Mouse (Mus musculus): ENCODE measurements at regions not wholly inside any gene's neighbourhood (a gene's known extent, or its start where the extent isn't known, plus 50 kb on each side); places are given as distances from the start of the nearest gene placed in this dataset.

GRCm38 (mm10) chr12:25293470-25294178, 196.7 kb upstream of the Id2 start:
- no peak for ATAC-seq

DNA sequence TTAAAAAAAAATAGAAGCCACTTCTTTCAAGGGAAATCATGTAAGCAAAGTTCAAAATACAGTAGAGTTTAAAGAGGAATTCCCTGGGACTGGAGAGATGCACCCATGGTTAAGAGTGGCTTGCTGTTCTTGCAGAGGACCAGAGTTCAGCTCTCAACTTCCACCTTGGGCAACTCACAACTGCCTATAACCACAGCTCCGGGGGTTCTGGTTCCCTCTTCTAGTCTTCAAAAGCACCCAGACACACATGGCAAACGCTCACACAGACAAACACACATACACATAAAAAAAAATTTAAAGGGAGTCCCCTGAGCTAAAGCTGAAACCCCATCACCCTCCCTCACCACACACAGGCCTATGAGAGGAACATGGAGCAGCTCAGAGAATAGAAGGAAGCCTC, 192.4 kb upstream of the Id2 start:
- no peak for ATAC-seq

DNA sequence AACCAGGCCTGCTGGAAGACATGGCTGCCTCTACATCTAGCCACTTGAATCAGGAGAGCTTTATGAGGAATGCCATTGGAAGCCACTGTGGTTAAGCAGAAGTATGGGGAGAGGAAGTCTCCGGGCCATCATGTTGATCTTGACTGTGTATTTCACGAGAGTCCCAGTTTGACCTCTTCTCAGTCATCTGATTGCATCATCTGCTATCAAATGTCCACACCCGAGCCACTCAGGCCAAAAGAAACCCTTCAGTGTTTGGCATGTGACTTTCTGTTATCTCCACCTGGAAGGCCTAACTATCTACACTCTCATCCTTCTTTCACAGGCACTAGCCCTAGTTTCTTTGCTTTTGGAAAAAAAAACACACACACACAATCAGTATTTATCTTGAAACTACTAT, 186.9 kb upstream of the Id2 start:
- no peak for ATAC-seq

GRCm38 (mm10) chr12:25281438-25281837, 184.5 kb upstream of the Id2 start:
- ATAC-seq = no peak

DNA sequence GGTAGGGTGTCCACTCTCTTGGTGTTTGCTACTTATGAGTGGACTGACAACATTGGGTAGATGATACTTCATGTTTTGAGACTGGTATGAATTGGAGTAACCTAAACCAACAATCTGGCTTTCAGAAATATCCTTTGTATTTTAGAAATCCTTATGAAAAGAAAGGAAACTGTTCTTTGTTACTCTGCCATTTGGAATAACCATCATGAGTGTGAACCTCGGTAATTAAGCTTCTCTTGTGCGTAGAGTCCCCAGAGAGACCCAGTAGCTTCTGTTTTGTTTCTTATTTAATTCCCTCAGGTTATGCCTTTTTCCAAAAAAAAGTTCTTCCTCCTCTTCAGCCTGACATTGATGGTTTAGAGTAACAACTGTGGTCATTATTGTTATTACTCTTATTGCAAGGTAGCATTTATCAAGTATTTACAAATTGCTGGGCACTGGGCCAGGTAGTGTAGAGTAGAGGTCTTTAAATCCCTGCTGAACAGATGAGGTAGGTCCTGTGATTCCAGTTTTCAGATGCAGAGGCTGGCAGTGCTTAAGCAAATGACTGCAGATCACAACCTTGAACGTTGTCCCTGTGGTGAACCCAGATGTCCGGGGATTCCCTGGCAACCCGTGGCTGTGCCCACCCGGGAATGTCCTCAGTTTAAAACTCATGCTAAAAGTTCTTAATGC, 176.8 kb upstream of the Id2 start:
- ATAC-seq = no peak

- ATAC-seq = no peak
Measured at GRCm38 (mm10) chr12:25272752-25273125, 175.8 kb upstream of the Id2 start.

DNA sequence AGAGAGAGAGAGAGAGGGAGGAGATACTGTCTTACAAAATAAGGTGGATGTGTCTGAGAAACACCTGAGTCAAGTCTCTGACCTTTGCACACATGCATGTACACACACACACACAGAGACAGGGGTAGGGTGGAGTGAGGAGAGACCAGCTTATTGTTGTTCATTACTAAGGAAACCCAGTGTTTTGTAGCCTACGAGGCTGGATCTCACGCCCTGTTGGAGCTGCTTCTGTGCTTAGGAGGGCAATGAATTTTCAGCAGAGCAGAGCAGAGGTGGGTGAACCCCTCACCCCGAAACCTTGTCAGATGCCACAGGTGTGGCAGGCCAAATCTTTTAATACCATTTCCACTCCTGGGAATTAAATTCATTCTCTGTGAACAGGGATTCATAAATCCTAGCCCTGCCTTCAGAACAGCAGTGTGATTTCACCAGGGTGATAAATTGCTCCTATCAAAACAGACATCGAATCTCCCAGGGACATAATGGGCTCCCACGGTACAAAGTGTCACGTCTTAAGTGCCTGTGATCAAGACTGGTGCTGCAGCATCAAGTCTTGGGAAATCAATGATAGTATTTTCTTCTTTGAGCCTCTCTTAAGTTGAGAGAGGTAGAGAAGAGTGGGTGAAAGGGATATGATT, 175.3 kb upstream of the Id2 start:
- ATAC-seq = no peak

DNA sequence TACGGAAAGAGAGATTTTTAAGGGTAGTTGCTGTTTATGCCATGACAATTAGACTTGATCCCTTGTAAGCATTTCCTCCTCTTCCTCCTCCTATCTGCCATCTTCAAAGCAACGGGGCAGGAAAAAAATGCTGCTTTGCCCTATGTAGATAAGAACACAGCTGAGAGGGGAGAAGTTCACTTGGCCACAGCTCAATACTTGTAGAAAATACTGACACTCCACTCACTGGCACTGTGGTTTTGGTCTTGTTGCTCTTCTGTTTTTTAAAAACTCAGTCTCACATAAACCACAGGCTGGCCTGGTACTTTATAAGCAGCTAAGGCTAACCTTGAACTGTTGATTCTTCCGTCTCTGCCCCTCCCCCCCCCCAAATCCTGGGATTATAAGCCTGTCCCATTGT, 172.9 kb upstream of the Id2 start:
- no peak for ATAC-seq

DNA sequence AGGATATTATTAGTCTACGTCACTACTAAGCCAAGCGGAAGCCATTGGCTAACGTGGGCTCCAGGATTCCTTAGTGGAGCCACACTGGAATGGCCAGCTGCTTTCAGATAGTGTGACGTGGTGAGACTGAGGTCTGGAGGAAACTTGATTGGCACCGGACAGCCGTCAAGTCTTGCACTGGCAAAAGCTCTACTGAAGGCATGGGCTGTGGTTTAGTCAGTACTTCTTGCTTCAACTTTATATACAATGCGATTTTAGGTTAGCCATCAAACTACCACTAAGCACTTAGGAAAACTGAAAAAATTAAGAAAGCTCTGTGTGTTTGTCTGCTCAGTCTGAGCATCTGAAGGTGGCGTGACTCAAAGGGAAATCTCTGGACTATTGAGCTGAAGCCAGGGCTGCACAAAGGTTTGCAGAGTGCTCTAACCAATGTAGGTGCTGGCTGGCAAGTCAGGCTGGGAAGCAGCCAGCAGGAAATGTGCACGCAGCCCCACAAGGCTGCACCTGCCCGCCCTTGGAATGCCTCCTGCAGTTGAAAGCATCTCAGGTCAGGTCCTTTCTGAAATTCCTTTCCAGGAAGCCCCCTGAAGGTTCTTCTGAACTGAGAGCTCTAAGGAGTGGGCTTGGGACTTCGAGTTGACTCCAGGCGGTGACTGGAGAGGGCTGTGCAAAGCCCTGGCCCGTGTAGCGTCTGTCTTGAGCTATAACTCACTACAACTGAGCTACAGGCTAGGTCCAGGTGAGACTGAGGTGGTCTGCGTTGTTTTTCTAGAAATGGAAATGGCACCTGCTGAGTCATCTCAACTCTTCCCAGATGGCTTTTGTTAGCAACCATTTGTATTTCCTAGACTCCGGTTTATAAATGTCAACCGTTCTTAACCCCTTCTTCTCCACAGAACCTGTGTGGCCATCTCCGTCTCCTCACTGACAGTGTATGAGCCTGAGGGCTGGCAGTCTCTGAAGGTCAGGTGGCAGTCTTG, 172.2 kb upstream of the Id2 start:
- ATAC-seq = no peak

DNA sequence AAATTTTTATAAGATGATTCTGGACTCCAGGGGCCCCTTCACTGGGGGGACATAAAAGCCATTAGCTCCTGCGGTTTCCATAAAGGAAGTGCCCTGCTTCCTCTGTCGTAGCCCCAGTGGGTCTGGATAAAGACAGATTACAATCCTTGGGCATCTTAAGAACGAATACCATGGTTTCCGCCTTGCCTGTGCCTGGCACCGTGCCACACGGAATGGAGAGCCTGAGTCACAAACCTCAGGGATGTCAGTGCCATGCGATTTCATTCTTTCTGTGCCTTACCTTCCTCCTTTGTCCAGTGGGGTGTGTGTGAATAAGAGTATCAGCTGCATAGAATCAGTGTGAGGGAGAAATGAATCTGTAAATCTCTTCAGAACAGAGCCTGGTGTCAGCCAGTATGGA, 171.4 kb upstream of the Id2 start:
- no peak for ATAC-seq

DNA sequence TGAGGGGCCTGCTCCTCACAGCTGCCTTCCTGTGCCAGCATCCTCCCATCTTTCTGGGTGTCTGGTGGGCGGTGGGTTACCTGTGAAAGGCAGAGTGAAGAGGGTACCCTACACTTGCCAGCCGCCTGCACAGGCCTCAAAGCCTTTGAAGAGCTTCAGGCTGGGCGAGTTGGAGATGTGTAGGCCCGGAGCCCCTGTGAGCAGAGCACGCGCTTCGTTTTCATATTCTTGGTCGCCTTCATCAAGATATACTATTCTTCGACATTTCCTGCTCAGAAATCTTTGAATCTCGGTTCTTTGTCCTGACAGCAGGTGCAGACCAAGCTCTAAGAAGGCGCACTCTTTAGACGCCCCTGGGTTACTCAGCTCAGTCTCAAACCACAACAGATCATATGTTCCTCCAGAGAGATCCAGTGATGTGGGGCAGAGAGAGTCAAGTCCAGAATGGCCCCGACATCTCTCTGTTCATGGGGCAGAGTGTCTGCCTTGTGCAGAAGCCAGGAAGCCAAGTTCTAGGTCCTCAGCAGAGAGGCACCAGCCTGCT, 170.7 kb upstream of the Id2 start:
- ATAC-seq = peak; percentile 57

GRCm38 (mm10) chr12:25266701-25267571, 170.0 kb upstream of the Id2 start:
- ATAC-seq = peak; percentile 78

DNA sequence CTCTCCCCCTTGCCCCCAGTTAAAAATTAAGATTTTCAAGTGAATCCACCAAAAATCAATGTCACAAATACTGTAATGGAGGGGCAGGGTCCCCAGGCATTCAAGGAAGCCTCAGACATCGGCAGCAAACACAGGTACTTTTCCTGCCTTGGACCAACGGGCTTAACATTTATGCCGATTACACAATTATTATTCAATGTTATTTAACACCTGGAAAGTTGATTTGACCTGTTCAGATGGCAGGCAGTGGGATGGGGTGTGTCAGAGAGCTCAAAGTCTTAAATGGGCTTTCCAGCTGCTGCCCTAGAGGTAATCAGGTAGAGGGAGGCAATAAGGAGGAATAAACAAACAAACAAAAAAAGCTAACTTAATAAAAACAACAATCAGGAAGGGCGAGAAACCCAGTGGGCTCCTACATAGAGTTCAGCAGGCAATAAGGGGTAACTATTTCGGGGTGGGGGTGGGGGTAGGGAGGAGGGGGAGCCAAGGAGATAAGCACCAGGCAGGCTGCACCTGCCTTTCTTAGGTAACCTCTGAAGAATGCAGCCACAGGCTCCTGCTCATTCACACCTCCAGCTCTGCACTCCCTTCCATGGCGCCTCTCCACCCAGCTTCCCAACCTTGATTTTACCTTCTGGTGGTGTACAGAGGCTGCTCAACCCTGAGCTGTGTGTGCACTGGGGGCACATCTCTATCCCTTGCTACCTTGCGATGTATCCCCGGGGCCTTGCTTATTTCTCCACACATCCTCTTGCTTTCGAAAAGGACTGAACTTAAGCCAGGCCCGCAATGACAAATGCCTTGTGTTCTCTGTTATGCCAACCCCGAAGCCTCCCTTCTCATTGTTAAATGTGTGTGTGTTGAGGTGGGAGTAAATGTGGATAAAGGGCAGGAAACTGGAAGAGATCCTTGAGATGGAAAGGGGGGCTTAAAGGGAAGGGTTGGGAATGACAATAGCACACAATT, 168.9 kb upstream of the Id2 start:
- ATAC-seq = no peak

- no peak for ATAC-seq
Measured at GRCm38 (mm10) chr12:25265066-25265465, 168.1 kb upstream of the Id2 start.

DNA sequence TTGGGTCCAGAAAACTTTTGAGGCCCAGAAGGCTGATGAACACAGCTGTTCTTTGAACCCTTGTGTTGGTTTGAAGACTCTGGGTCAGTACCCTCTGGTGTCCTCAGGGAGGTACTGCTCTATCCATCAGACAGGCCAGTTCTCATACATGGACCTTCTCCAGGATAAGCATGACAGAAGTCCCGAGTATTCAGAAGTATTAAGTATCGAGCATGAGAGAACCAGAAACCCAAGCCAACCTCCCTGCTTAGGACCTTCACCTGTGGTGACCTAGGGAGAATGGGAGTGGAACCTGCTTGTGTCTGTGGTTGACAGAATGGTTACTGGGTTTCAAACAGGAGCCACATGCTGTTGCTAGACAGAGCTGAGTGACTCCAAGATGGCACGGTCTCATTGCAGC, 167.5 kb upstream of the Id2 start:
- no peak for ATAC-seq

DNA sequence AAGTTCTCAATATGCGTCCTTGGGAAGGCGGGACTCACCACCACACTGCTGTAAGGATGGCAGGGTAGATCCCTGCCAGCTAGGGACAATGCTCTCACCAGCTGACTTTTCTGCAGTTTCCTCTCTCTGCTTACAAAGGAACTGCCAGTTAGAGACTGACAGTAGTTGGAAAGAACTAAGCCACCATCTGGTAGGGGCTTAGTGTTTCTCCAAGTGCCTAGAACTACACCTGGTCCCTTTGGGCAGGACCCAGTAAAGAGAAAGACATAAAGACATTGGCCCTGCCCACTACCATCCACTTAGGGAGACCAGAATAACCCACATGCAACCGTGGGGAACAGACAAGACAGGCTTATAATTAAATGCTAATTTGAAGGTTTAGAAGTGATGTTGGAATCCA, 165.5 kb upstream of the Id2 start:
- ATAC-seq = no peak

- no peak for ATAC-seq
Measured at GRCm38 (mm10) chr12:25259123-25259522, 162.2 kb upstream of the Id2 start.

DNA sequence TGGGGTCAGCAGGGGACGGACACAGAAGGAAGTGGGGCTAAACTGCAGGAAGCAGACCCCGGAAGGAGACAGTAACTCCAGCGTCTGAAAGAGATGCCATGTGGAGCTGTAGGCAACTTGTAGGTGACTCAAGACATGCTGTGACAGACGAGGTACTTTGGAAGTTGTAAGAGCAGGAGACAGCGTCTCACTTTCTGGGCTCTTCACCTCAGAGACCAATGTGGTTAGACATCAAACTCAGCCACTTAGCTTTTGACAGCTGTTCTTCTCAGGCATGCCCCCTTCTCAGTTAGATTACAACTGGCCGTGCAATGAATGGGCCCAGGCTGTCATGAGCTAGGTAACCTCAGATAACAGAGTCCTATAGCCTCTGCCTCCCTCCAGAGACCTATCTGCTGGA, 159.3 kb upstream of the Id2 start:
- no peak for ATAC-seq

DNA sequence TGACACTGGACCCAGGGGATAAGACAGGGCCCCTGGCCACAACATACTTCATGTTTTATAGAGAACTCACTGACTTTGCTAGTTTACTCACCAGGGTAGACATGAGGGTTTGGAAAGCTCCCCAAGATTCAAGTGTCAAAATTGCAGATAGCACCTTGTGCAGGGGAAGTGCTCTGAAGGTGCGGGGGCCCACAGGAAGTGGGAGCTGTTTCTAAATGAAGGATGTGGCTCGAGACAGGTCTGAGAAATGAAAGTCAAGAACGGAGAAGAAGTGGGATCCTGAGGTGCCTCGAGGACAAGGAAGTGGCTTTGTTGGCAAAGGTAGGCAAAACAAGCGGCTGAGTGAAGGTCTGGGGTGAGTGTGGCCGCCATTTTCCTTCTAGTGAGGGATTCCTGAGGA, 157.8 kb upstream of the Id2 start:
- ATAC-seq = peak; percentile 79

DNA sequence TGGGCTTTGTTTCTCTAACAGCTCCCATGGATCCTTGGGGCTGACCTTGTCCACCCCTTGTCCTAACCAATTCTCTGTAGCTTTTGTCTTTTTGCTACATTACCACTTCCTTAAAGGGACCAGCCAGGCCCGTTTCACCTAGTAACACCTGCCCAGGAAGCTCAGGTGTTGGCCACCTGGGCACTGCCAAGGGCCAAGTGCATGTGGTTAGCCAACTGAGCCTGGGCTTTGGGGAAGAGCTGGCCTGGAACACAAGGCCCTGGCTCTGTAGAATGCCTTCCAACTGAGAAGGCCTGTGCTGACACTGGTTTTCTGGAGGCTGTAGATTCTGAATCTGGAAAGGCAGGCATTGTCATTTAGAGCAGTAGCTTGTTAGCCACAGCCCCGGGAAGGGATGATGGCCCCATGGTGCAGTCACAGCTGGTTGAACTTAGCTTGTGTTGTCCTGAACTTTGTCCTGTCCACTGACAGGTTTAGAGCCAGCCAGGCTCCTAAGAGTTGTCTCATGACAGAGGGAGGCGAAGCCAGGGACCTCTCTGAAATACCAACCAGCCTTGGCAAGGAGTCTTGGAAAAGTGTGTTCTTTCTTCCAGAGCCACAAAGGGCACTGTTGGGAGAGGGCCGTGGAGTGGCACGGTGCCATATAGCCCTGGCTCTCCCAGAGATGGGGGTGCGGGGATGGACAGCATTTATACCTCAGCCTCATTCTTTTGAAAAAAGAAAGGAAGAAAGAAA, 156.0 kb upstream of the Id2 start:
- ATAC-seq = no peak

All from CD4-positive, CD25-positive, alpha-beta regulatory T cell, adult 4 months (primary cell).